Mouse (Mus musculus): ENCODE measurements around the gene Sri. TPM values are rescaled to one million over a fixed set of nuclear protein-coding genes. Genes with fewer than 3 reads are reported as not detected.

Sri gene
- 308 and 343 TPM in 2 replicates for polyA plus RNA-seq (2012)

GRCm38 (mm10) chr5:8045855-8046254 is at the start of gene Sri:
Gene Sri (plus strand): TSS chr5:8046078.

Other genes starting within 250 kb of the Sri start
- not detected in 2 replicates for gene Steap4, start 85.6 kb upstream of the Sri start, polyA plus RNA-seq (2012)